Mouse (Mus musculus): ENCODE results near the gene Lef1.

Lef1 gene

DNA sequence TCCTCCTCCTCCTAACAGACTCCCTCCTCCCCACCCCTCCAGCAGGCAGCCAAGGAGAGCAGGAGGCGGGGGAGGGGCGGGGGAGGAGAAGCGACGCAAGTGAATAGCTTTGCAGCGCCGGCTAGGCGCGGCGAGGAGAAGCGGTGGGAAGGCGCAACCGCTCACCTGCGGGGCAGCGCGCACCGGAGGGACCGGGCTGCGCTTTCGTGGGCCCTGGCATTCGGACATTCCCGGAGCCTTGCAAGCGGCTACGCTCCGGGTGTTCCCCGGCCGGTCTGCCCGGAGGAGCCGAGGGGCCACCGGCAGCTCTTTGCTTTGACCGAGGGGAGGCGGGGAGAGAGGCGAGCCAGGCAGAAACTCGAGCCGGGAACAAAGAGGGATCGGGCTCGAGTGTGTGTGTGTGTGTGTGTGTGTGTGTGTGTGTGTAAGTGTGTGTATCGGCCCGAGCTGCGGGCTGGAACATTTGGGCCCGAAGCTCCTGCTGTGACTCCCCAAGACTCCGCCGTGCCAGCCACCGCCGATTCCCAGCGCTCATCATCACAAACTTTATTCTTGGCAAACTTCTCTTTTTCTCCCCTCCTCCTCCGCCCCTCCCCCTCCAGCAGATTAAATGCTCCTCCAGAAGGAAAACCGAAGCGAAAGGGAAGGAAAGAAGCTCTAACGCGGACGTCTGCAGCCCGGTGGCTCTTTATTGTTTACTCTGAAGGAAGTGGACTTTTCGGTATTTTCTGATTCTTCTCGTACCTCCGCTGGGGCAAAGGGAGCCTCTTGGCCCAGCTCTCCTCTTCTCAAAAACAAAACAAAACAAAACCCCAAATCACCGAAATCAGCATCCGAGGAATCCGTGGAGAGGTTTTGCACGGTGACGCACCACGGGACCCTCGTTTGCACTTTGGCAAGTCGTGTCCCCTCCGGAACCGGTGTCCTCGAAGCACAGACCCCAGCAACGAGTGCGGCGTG, at the start of gene Lef1:
TSS of gene Lef1 (plus strand) at position 281 of the 960 bp plus-strand sequence.
- no peak for DNase-seq (ENCODE audit: low spot score)

DNA sequence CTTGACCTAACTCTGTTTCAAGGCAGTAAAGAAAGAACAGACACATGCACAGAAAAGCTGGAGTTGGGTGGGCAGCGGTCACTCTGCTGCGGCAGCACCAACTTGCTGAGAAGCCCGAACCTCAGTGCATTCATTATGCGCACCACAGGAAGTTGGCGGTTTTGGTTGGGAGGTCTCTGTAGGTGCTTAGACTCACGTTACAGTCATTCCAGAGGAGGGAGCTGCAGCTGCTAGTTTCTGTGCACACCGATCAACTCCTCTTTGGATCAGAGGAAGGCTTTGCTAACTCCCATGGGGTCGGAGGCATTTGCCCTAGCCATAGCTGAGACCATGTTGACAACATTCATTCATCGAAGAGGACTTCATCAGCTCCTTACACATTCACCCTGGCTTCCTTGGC, 45.3 kb upstream of the Lef1 start:
- no peak for DNase-seq (ENCODE audit: low spot score)

DNA sequence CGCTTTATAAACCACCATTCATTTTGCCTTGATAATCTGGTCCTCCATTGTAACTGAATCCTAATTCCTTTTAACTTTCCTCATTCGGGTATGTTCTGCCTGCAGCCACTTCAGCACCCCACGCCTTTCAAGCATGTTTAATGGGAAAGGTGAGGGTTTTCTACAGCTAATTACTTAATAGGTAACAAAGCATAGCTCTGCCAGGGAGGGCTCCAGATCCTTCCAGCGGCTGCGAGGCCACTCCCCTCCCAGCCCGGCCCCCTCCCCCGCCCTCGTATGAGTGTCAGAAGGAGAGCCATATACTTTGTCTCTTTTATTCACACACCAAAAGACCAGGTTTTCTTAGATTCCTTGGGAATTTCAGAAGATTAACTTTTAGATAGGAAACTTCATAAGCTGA, 44.1 kb upstream of the Lef1 start:
- no peak for DNase-seq (ENCODE audit: low spot score)

DNA sequence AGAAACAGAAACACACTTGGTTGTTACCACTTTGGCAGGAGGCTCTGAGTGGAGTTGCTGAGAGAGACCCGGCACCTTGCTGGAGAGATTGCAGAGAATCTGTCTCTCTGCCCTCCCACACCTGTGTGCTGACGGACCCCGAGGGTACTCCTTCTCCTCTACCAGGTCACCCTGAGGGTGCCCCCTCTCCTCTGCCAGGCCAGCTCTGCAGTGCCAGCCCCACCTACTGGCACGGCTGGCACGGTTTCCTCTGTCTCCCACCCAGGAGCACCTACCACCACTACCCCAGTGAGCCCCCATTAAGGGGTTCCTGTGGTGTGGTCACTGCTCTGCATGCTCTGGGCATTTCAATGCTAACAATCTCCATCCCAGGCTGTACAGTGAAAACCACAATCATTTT, 42.3 kb upstream of the Lef1 start:
- no peak for DNase-seq (ENCODE audit: low spot score)

DNA sequence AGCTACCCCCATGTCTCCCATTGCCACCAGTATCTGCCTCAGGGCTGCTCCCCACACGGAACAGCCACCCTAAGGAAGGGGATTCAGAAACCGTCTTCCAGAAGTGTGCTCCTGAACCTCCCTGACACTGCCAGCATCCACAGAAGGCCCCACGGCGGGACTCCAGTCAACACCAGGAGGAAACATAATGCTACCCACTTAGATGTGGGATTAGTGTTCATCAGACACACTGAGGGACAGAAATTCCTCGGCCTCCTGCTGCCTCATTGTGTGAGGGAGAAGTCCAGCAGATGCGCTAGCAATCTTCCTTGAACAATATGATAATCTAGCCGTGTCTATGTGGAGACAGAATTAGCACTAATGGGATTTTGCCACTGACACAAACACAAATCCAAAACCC, 40.1 kb upstream of the Lef1 start:
- no peak for DNase-seq (ENCODE audit: low spot score)

DNA sequence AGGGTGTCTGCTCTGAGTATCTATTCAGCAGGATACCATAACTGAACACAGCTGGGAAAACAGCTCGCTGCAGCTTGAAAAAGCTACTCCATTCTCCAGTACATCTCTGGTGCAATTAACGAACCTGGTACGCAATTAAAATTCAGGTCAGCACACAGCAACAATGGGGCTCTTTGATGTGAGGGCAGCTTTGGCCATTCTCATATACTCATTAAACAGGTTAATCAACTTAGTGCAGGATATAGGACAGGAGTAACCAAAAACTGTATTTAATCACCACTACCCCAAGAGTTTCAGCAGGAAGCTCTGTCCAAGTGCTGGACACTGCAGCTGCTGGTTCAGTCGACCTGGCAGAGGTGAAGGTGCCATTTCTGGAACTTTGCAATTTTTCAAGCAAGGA, 37.6 kb upstream of the Lef1 start:
- DNase-seq (ENCODE audit: low spot score): no peak

DNA sequence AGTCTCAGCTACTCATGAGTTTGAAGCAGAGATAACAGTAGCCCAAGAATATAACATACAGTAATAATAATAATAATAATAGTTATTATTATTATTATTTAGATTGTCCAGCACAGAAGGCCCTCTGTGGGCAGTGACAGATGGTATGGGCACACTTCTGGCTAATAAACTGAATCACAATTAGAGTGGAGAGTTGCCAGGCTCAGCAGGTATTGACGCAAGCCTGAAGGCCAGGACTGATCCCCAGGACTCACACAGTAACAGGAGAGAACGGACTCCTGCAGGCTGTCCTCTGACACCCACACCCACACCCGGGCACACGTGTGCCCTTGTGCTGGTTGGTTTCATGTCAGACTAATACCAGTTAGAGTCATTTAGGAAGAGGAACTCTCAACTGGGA, 36.3 kb upstream of the Lef1 start:
- no peak for DNase-seq (ENCODE audit: low spot score)

DNA sequence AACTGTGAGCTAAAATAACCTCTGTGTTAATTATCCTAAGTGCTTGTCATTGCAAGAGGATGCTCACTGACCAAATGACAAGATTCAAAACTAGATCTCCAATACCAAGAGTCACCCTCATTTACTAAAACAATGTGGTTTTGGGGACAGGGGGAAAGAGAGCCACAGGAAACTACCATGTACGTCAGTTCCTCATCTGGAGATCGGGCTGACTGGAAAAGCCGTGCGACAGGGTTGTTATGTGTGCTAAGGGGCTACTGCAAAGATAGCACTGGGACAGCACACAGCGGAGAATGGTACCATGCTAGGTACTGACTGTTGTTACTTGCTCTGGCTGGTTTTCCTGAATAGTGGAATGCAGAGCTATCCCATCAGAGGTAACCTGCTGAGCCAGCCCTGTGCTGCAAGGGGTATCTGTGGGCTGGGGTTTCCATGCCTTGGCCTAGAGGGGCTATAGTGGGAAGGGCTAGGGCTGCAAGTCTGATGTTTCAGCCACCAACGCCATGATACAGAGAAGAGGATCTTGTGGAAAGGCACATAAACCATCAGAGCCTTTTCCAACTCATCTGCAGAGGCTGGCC, 32.1 kb upstream of the Lef1 start:
- no peak for DNase-seq (ENCODE audit: low spot score)

DNA sequence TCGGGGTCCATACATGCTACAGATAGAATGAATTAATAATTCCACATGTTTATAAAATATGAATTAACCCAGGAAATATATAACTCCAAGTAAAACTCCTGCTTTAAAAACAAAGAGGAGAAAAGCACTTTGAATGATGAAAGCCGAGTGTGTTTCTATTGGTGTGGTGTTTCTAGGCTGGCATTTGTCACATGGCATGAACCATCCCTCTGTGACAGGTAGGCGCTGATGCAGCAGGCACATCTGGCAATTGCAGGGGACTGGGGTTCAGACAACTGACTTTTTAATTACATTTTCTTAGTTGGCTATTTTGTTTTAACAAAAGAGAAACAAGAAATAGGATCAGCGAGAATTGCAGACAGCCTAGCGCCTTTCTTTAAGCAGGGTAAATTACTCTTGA, 31.6 kb upstream of the Lef1 start:
- DNase-seq (ENCODE audit: low spot score): no peak

DNA sequence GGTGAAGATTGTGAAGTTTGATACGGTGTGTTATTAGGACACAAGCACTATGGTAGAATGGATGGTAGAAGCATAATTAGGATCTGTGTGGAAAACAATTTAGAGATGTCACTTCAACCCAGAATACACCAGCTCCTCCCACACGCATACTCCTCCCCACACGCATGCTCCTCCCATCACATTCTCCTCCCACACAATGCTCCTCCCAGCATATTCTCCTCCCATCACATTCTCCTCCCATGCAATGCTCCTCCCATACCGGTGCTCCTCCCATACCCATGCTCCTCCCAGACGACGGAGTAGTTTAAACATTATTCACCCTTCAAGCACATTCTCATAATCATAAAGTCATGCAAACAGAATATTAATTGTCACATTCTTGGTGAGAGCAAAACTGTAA, 26.5 kb upstream of the Lef1 start:
- no peak for DNase-seq (ENCODE audit: low spot score)

DNA sequence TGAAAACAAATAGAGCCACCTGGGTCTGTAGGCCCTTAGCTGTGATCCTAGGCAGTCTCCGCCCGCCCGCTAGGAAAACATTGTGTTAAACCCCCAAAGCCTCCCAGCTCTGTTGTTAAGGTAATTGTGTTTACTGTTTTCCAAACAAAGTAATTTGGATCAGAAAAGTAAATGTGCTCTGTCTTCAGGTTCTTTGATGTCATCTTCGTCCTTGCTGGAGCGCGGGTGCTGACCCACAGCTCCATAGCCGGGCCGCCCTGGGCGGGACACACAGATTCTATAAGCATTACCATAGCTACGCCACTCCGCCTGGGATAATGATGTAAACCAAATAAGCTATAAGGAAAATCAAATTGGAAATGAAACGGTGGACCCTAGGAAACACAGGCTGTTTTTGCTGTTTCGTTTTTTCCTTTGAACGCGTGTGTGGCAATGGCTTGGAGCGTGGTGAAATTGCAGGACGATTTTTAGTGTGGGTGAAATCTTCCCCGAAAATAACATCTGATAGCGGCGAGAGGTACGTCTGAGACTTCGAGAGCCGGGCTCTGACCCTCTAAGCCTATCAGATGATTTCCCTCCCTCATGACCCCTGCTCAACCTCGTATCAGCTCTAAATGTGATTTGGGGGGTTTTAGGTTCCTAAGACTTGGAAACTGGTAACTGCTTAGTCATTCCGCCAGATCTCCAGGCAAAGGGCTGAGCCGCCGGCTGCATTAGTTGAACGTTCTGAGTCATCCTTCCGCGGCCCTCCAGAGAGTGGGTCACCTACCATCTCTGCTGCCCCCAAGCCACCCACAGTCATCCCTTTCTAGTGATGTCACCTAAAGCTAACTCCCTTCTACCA, 25.3 kb upstream of the Lef1 start:
- peak; percentile 4 for DNase-seq (ENCODE audit: low spot score)

DNA sequence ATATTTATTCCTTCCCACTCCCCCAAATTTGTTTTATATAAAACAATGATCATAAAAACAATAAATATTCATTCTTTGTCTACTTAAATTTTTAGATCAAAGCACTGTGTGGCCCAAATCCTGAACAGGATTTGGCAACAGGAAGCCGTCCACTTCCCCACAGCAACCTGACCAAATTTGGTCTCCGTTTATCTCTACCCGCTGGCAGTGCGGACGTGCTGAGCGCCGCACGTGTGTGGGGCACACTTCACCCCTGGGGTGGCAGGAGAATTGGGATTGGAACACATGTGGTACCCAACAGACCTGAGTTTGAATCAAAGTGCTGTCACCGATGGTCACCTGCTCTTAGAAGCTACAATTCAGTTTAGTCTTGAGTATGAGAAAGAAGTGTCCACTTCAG, 24.3 kb upstream of the Lef1 start:
- DNase-seq (ENCODE audit: low spot score): no peak

DNA sequence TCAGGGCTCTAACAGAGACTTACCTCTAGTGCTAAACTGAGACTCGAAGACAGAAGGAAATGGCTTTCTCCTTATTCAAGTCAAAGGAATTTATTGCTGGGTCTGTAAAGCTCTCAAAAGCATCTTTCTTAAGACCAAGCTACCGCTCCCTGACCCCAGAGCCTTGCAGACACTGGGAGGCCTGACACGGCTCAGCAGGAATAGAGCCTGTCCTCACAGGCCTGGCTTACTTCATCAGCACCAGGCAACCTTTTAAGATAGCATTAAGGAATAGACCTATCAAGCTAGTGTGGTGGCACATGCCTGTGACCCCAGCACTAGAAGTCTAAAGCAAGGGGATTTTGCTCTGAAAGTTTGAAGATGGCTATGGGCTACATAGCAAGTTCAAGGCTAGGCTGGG, 20.6 kb upstream of the Lef1 start:
- no peak for DNase-seq (ENCODE audit: low spot score)

DNA sequence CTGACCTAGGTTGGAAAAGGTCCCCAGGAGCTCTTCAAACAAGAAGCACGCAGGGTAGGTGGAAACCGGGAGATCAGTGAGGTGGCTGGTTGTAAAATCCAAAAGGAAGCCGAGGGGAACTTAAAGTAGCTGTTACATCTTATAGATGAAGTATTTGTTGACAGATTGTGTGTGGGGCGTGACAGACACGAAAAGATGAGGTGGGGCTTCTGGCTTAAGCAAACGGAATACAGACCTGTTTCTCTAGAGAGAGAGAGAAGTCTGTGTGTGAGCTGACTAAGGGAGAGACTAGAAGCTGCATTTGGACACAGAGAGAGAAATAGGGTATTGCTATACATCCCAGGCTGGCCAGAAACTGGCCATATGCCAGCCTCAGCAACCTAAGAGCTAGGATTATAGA, 18.2 kb upstream of the Lef1 start:
- DNase-seq (ENCODE audit: low spot score): no peak

DNA sequence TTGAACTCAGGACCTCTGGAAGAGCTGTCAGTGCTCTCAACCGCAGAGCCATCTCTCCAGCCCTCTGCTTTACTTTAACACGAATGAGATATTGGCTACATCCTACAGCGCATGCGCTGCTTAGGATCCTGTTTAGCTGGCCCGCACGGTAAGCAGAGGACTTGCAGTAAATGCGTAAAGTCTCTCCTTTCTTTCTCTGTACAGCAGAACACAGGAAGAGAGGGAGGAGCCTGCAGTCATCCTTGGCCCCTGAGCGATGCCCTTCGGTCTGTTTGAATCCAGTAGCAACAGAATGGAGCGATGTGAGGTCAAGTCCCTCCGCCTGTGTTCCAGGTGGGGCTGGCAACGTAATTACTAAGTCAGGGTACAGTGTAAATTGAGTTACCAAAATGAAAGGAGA, 16.5 kb upstream of the Lef1 start:
- DNase-seq (ENCODE audit: low spot score): no peak

DNA sequence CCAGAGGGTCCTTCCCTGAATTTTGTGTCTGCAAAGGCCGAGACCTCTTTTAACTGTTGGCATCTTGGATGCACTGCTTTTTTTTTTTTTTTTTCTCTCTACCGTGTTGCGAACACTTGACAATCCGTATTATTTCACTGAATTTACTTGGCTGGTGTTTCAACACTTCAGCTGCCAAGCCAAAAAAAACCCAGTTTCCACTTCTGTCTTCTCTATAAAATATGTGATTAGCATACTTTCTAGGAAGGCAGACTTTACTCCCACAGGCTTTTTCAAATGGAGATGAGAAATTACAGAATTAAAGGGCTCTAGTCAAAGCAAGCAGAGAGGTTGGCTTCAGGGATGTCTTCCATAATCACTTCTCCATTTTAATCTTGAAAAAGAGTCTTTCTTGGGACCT, 14.2 kb upstream of the Lef1 start:
- no peak for DNase-seq (ENCODE audit: low spot score)

DNA sequence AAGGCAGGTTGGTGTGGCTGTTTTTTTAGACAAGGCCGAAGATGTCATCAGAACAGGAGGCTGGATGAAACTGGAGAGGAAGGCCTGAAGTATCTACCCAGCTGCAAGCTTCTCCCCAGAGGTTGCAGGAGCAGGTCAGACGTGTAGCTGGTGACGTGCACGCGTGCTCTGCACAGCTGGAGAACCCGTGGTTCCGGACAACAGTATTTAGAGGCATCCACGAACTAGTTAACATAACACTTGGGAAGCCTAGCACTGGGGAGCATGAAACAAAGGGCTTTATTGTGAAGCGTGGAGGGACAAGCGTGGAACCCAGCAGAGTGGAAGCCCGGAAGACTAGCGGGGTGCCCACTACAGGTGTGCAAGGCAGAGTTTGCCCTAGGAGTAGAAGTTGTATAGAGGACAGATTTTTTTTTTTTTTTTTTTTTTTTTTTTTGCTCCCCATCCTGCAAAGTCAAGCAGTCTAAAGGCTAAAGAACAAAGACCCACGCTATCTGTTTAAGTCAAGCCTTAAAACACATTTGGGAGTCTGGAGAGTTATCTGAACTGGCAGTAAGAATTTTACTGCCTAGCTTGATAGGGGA, 8.0 kb upstream of the Lef1 start:
- DNase-seq (ENCODE audit: low spot score): no peak

DNA sequence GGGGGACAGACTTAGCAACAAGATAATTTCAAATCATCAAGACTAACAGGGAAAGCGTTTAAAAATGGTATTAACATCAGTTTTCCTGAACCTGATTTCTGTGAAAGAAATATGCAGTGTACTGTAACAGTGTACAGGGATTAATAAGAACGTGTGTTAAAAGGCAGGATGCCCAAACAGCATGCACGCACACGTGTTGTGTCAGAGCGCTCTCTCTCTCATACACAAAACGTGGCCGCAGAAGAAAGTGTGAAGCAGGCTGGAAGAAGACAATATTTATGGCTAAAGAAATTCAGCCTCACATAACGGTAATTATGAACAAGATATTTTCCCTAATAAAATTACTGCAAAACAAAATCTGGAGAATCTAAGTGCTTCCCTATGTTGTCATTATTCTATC, 4.9 kb upstream of the Lef1 start:
- DNase-seq (ENCODE audit: low spot score): no peak

DNA sequence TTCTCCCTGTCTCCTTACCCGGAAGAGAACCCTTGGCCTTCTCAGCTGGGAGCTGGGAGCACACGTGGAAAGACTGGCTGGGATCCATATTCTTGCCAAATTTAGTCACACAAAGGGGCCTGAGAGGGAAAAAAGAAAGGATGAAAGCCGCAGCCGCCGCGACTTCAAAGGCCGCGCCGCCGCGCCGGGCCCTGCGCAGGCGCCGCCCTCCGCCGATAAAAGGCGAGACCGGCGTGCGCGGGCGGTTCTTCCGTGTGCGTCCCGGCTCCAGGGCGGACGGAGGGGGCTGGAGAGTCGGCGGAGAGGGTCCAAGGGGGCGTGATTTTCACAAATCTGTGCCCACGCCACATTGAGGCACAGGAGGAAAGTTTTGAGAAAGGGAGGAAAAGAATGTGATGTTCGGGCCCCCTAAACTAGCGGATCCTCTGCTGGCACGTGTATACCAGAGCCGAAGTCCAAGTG, 4.3 kb upstream of the Lef1 start:
- no peak for DNase-seq (ENCODE audit: low spot score)

DNA sequence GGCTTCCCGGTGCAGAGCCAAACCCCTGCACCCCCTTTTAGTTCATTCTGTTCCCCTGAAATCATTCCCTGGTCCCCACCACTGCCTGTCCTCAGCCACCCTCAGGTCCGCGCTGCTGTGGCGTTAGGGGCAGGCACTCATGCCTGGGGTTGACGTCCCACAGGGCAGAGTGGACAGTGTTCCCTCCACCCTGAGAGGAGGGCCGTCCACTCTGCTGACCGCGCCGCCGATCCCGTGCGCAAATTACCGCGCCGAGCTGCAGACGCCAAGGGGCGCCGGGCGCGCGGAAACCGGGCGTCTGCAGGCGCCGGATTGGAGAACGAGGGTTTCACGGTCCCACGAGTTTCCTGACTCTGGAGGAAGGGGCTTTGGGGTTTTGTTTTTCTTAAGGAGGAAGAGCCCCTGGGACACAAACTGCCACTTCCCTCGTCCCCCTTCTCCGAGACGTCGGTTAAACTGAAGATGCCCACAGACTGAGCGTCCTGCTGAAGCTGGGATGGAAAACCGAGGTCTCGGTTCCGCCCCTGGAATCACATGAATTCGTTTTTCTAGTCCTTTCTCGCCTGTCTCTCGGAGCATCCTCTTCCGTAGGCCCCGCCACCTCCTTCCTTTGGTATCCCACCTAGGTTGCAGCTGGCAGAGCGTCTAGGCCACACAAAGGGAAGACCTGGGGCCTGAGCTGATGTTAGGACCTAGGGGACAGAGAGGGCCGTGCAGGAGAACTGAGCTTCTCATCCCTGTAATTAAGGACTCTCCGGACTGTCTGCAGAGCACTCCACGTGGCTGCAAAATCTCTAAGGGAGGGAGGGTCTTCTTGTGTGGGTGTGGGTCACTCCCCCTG, 3.6 kb upstream of the Lef1 start:
- DNase-seq (ENCODE audit: low spot score): no peak

DNA sequence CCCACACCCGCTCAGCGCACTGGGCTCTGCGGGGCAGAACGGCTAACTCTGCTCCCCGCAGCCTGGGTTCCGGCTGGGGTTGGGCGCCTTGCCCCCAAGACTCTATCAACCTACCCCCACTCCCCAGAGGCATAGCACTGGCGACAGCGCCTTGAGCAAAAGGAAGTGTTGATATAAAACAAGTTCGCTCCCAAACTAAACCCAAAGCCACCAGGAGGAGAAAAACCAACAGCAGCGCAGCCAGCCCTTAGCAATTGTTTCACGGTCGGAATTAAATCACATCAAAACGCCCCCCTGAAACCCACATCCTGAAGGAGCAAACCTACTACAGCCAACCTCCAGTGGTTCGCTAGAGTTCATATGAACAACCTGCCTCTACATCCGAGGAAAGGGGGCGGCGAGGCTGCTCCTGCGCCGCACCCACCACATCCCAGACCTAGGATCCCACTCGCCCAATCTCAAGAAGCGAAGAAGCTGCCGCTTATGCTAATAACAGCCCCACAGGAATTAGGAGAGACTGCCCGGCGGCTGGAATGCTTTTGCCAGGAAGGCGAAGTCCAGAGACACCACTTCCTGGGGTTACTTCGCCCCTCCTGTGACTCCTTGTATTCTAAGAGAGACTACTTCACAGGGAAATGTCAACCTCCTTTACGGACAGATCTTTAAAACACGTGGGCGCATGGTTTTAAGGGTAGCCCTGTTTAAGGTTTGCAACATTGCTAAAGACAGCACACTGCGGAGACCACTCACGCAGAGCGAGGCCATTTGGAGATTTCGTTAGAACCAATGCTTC, 2.8 kb upstream of the Lef1 start:
- DNase-seq (ENCODE audit: low spot score): no peak

Data from c-Kit-positive CD71-positive TER-119-positive erythroid progenitor cells, embryonic 14.5 days (primary cell).